Mouse (Mus musculus) spleen, adult 18-20 months (tissue): ENCODE data around the gene Nhlh1.

Experiments
- DNase-seq, 2 experiments: peaks; one replicate each; pipeline ENCODE4 v3.0.0; 2022; ENCODE audit warnings: mixed read lengths in 2 of 2

Nhlh1 gene

GRCm38 (mm10) chr1:172015312-172015939, 41.9 kb downstream of the Nhlh1 start:
- no peak for DNase-seq

- no peak for DNase-seq
Measured at GRCm38 (mm10) chr1:172014771-172015170, 42.6 kb downstream of the Nhlh1 start.

GRCm38 (mm10) chr1:172012030-172012429, 45.3 kb downstream of the Nhlh1 start:
- peak in 1 of 2 experiments; percentile 44 for DNase-seq

GRCm38 (mm10) chr1:172010042-172010824, 47.1 kb downstream of the Nhlh1 start:
- no peak for DNase-seq

- DNase-seq: no peak
Measured at GRCm38 (mm10) chr1:172009406-172009805, 48.0 kb downstream of the Nhlh1 start.

- no peak for DNase-seq
Measured at GRCm38 (mm10) chr1:172008351-172008750, 49.0 kb downstream of the Nhlh1 start.

GRCm38 (mm10) chr1:172007761-172008160, 49.6 kb downstream of the Nhlh1 start:
- DNase-seq: no peak
